Mouse (Mus musculus): Measurements from ENCODE around the gene B9d2. TPM values are rescaled to one million over a fixed set of nuclear protein-coding genes. Genes with fewer than 3 reads are reported as not detected.

Gene B9d2
- total RNA-seq, 1 experiment, result 5.5 TPM

GRCm38 (mm10) chr7:25649839-25650238 lies 30.7 kb upstream of the B9d2 start:
- in situ Hi-C loops (cut with MboI; ENCODE audit: low sequenced_read_pairs in 2 of 2, unreplicated experiment in 2 of 2), result no loop called here
- Histone ChIP-seq H3K27ac (ENCODE audit: insufficient read depth, low read depth, low read length, poor library complexity, severe bottlenecking) (no peak overlapping the region), H3K4me3 (ENCODE audit: insufficient read depth in 1 of 2, low read depth in 1 of 2, low read length in 2 of 2, poor library complexity in 1 of 2, severe bottlenecking in 1 of 2) (no peak overlapping the region), H3K4me1 (ENCODE audit: control insufficient read depth in 2 of 2, insufficient read depth in 2 of 2, low read length in 2 of 2, poor library complexity in 1 of 2) (peaks cover 0 to 15% of the 10 kb centered on the region in 2 experiments; a peak in 2 of 4 replicates), H3K36me3 (ENCODE audit: control insufficient read depth, insufficient read depth, low read length, poor library complexity, severe bottlenecking) (peaks cover 2% of the 10 kb centered on the region; the same call in 1 of the 2 replicates), H3K9ac (ENCODE audit: insufficient read depth, low read depth, low read length, poor library complexity, severe bottlenecking) (no peak overlapping the region), H3K9me3 (ENCODE audit: control insufficient read depth, insufficient read depth, low read depth, low read length) (no peaks in the 10 kb centered on the region)
- TF ChIP-seq CHD2 (IDR thresholded peaks at IDR 0.05; ENCODE audit: low read depth, low read length), result no peak
- TF ChIP-seq HCFC1 (IDR thresholded peaks at IDR 0.05; ENCODE audit: borderline replicate concordance, insufficient read depth, low read length), result no peak
- DNase-seq (ENCODE audit: low read depth, low spot score), result no peak

- no peaks in the 10 kb centered on the region for H3K9me3 ChIP-seq (ENCODE audit: control insufficient read depth, insufficient read depth, low read depth, low read length)
- H3K4me3 ChIP-seq (ENCODE audit: insufficient read depth in 1 of 2, low read depth in 1 of 2, low read length in 2 of 2, poor library complexity in 1 of 2, severe bottlenecking in 1 of 2), result no peak overlapping the region
- no peak overlapping the region for H3K27ac ChIP-seq (ENCODE audit: insufficient read depth, low read depth, low read length, poor library complexity, severe bottlenecking)
- peaks cover 0 to 12% of the 10 kb centered on the region in 2 experiments; a peak in 2 of 4 replicates for H3K4me1 ChIP-seq (ENCODE audit: control insufficient read depth in 2 of 2, insufficient read depth in 2 of 2, low read length in 2 of 2, poor library complexity in 1 of 2)
- no peak for DNase-seq (ENCODE audit: low read depth, low spot score)
- H3K36me3 ChIP-seq (ENCODE audit: control insufficient read depth, insufficient read depth, low read length, poor library complexity, severe bottlenecking), result peaks cover 2% of the 10 kb centered on the region; the same call in 1 of the 2 replicates
- in situ Hi-C loops (cut with MboI; ENCODE audit: low sequenced_read_pairs in 2 of 2, unreplicated experiment in 2 of 2), result no loop called here
- no peak for TF ChIP-seq ZNF384 (IDR thresholded peaks at IDR 0.05; ENCODE audit: low read depth, low read length)
- no peak for TF ChIP-seq MAFK (IDR thresholded peaks at IDR 0.05; ENCODE audit: insufficient read depth, low read depth, low read length)
- no peak for TF ChIP-seq ZC3H11A (IDR thresholded peaks at IDR 0.05; ENCODE audit: borderline replicate concordance, low read depth, low read length)
- no peak for TF ChIP-seq HCFC1 (IDR thresholded peaks at IDR 0.05; ENCODE audit: borderline replicate concordance, insufficient read depth, low read length)
- no peak for TF ChIP-seq CHD2 (IDR thresholded peaks at IDR 0.05; ENCODE audit: low read depth, low read length)
- H3K9ac ChIP-seq (ENCODE audit: insufficient read depth, low read depth, low read length, poor library complexity, severe bottlenecking), result 0 out of 2 replicates have a peak overlapping the region, but pooled peaks have one; percentile 8
These were observed 29.3 kb upstream of the B9d2 start for GRCm38 (mm10) chr7:25651281-25651680.

- in situ Hi-C loops (cut with MboI; ENCODE audit: low sequenced_read_pairs in 2 of 2, unreplicated experiment in 2 of 2), result no loop called here
- H3K4me3 ChIP-seq (ENCODE audit: insufficient read depth in 1 of 2, low read depth in 1 of 2, low read length in 2 of 2, poor library complexity in 1 of 2, severe bottlenecking in 1 of 2), result no peak overlapping the region
- peaks cover 2% of the 10 kb centered on the region; the same call in 1 of the 2 replicates for H3K36me3 ChIP-seq (ENCODE audit: control insufficient read depth, insufficient read depth, low read length, poor library complexity, severe bottlenecking)
- H3K4me1 ChIP-seq (ENCODE audit: control insufficient read depth in 2 of 2, insufficient read depth in 2 of 2, low read length in 2 of 2, poor library complexity in 1 of 2), result peaks cover 0 to 12% of the 10 kb centered on the region in 2 experiments; a peak in 2 of 4 replicates
- H3K27ac ChIP-seq (ENCODE audit: insufficient read depth, low read depth, low read length, poor library complexity, severe bottlenecking), result no peak overlapping the region
- TF ChIP-seq MAFK (IDR thresholded peaks at IDR 0.05; ENCODE audit: insufficient read depth, low read depth, low read length), result no peak
- no peak for TF ChIP-seq HCFC1 (IDR thresholded peaks at IDR 0.05; ENCODE audit: borderline replicate concordance, insufficient read depth, low read length)
- no peak for TF ChIP-seq ZNF384 (IDR thresholded peaks at IDR 0.05; ENCODE audit: low read depth, low read length)
- no peak for TF ChIP-seq CHD2 (IDR thresholded peaks at IDR 0.05; ENCODE audit: low read depth, low read length)
- TF ChIP-seq ZC3H11A (IDR thresholded peaks at IDR 0.05; ENCODE audit: borderline replicate concordance, low read depth, low read length), result no peak
- no peak for DNase-seq (ENCODE audit: low read depth, low spot score)
- no peak overlapping the region for H3K9ac ChIP-seq (ENCODE audit: insufficient read depth, low read depth, low read length, poor library complexity, severe bottlenecking)
- no peaks in the 10 kb centered on the region for H3K9me3 ChIP-seq (ENCODE audit: control insufficient read depth, insufficient read depth, low read depth, low read length)
These were observed 28.3 kb upstream of the B9d2 start for GRCm38 (mm10) chr7:25652244-25652759.

GRCm38 (mm10) chr7:25655601-25656428 lies 24.8 kb upstream of the B9d2 start:
- in situ Hi-C loops (cut with MboI; ENCODE audit: low sequenced_read_pairs in 2 of 2, unreplicated experiment in 2 of 2), result no loop called here
- DNase-seq (ENCODE audit: low read depth, low spot score), result no peak
- peak overlapping the region; percentile 56 for H3K9ac ChIP-seq (ENCODE audit: insufficient read depth, low read depth, low read length, poor library complexity, severe bottlenecking)
- peaks cover 4% of the 10 kb centered on the region; the same call in 1 of the 2 replicates for H3K36me3 ChIP-seq (ENCODE audit: control insufficient read depth, insufficient read depth, low read length, poor library complexity, severe bottlenecking)
- no peaks in the 10 kb centered on the region for H3K9me3 ChIP-seq (ENCODE audit: control insufficient read depth, insufficient read depth, low read depth, low read length)
- peak; percentile 89 for TF ChIP-seq ZNF384 (IDR thresholded peaks at IDR 0.05; ENCODE audit: low read depth, low read length)
- TF ChIP-seq ZC3H11A (IDR thresholded peaks at IDR 0.05; ENCODE audit: borderline replicate concordance, low read depth, low read length), result no peak
- peaks cover 6 to 12% of the 10 kb centered on the region in 2 experiments; a peak in 3 of 4 replicates for H3K4me1 ChIP-seq (ENCODE audit: control insufficient read depth in 2 of 2, insufficient read depth in 2 of 2, low read length in 2 of 2, poor library complexity in 1 of 2)
- peak overlapping the region; percentile 14 to 33; a peak in 2 of 4 replicates for H3K4me3 ChIP-seq (ENCODE audit: insufficient read depth in 1 of 2, low read depth in 1 of 2, low read length in 2 of 2, poor library complexity in 1 of 2, severe bottlenecking in 1 of 2)
- H3K27ac ChIP-seq (ENCODE audit: insufficient read depth, low read depth, low read length, poor library complexity, severe bottlenecking), result peak overlapping the region; percentile 76; the same call in 1 of the 2 replicates
